Mouse (Mus musculus) limb, embryonic 12.5 days (tissue): Measurements from ENCODE around the gene Gucy1b1. TPM values are rescaled to one million over a fixed set of nuclear protein-coding genes. Genes with fewer than 3 reads are reported as not detected.

Source experiments
- ATAC-seq: fragments of 200-750 bp; cut with Nextera tagmentation; 2 replicates; pipeline ENCODE4 v1.8.0; 2017; ENCODE audit warnings: low read depth, moderate TSS enrichment; ENCODE audit not compliant: insufficient number of reproducible peaks, insufficient read depth, low FRiP score, low TSS enrichment
- H3K27ac ChIP-seq: fragments of 300-500 bp; sonication (generic); 2 replicates; pipeline ENCODE4 v1.5.1; 2016; ENCODE audit warnings: mild to moderate bottlenecking, moderate library complexity
- H3K27me3 ChIP-seq: fragments of 300-500 bp; sonication (generic); 2 replicates; pipeline ENCODE4 v1.6.1; 2016; ENCODE audit warnings: mild to moderate bottlenecking, moderate library complexity
- H3K36me3 ChIP-seq: fragments of 300-500 bp; sonication (generic); 2 replicates; pipeline ENCODE4 v1.6.1; 2016; ENCODE audit warnings: mild to moderate bottlenecking, moderate library complexity
- H3K4me1 ChIP-seq: fragments of 300-500 bp; sonication (generic); replicated peaks from 2 replicates; pipeline ENCODE4 v1.6.1; 2016
- H3K4me2 ChIP-seq: fragments of 300-500 bp; sonication (generic); 2 replicates; pipeline ENCODE4 v1.6.1; 2016; ENCODE audit warnings: mild to moderate bottlenecking, moderate library complexity
- H3K4me3 ChIP-seq: fragments of 300-500 bp; sonication (generic); replicated peaks from 2 replicates; pipeline ENCODE4 v1.5.1; 2016; ENCODE audit warnings: mild to moderate bottlenecking
- H3K9ac ChIP-seq: fragments of 300-500 bp; sonication (generic); replicated peaks from 2 replicates; pipeline ENCODE4 v1.6.1; 2016; ENCODE audit warnings: mild to moderate bottlenecking, moderate library complexity
- H3K9me3 ChIP-seq: fragments of 300-500 bp; sonication (generic); 2 replicates; pipeline ENCODE4 v1.6.1; 2016; ENCODE audit warnings: mild to moderate bottlenecking, moderate library complexity
- WGBS: fragments of 180-500 bp; shearing (Covaris S2); methylation state at CpG from one replicate; pipeline ENCODE4 v1.1.7; 2016; 5-methylcytosine and 5-hydroxymethylcytosine counted together
- polyA plus RNA-seq: library from polyadenylated mRNA; unstranded; fragments of >200 nt; fragmentation: Nextera tagmentation; extraction: Ambion mirVana; gene quantifications from 2 replicates; pipeline ENCODE4 v1.2.1, GENCODE M21; 2016

The Gucy1b1 gene
- polyA plus RNA-seq, 1 experiment from 2014 or later: 4.1 TPM

GRCm38 (mm10) chr3:82030008-82030748 is 44.3 kb downstream of the Gucy1b1 start:
- no peaks in the 10 kb centered on the region for H3K4me1 ChIP-seq
- no peak for ATAC-seq
- H3K27ac ChIP-seq: no peak overlapping the region
- no peak overlapping the region for H3K4me2 ChIP-seq
- H3K4me3 ChIP-seq: no peak overlapping the region
- no peaks in the 10 kb centered on the region for H3K36me3 ChIP-seq
- no peak overlapping the region for H3K9ac ChIP-seq
- H3K27me3 ChIP-seq: 0 out of 2 replicates have a peak, but pooled peaks cover 3% of the 10 kb centered on the region
- H3K9me3 ChIP-seq: no peaks in the 10 kb centered on the region
- WGBS: 74% methylated on average over 1 of the region's 1 CpGs

GRCm38 (mm10) chr3:82029229-82029628 is 45.3 kb downstream of the Gucy1b1 start:
- H3K4me1 ChIP-seq: no peaks in the 10 kb centered on the region
- H3K36me3 ChIP-seq: no peaks in the 10 kb centered on the region
- H3K4me3 ChIP-seq: no peak overlapping the region
- no peak overlapping the region for H3K9ac ChIP-seq
- H3K4me2 ChIP-seq: no peak overlapping the region
- no peaks in the 10 kb centered on the region for H3K9me3 ChIP-seq
- H3K27me3 ChIP-seq: 0 out of 2 replicates have a peak, but pooled peaks cover 3% of the 10 kb centered on the region
- 4% methylated on average over 3 of the region's 3 CpGs for WGBS
- H3K27ac ChIP-seq: no peak overlapping the region
- no peak for ATAC-seq

GRCm38 (mm10) chr3:82027286-82027685 is 47.2 kb downstream of the Gucy1b1 start:
- H3K4me1 ChIP-seq: no peaks in the 10 kb centered on the region
- no peaks in the 10 kb centered on the region for H3K36me3 ChIP-seq
- H3K4me3 ChIP-seq: no peak overlapping the region
- WGBS: 80% methylated on average over 1 of the region's 1 CpGs
- H3K9me3 ChIP-seq: no peaks in the 10 kb centered on the region
- no peak overlapping the region for H3K27ac ChIP-seq
- 0 out of 2 replicates have a peak, but pooled peaks cover 3% of the 10 kb centered on the region for H3K27me3 ChIP-seq
- no peak for ATAC-seq
- H3K9ac ChIP-seq: no peak overlapping the region
- no peak overlapping the region for H3K4me2 ChIP-seq

GRCm38 (mm10) chr3:82023065-82023464 is 51.4 kb downstream of the Gucy1b1 start:
- no peak overlapping the region for H3K9ac ChIP-seq
- H3K27me3 ChIP-seq: no peaks in the 10 kb centered on the region
- H3K36me3 ChIP-seq: no peaks in the 10 kb centered on the region
- no peak for ATAC-seq
- no peak overlapping the region for H3K27ac ChIP-seq
- no peak overlapping the region for H3K4me3 ChIP-seq
- H3K4me2 ChIP-seq: no peak overlapping the region
- H3K9me3 ChIP-seq: no peaks in the 10 kb centered on the region
- H3K4me1 ChIP-seq: no peaks in the 10 kb centered on the region
- whole genome bisulfite sequencing: 85% methylated on average over 3 of the region's 3 CpGs

GRCm38 (mm10) chr3:82022421-82022920 is 52.0 kb downstream of the Gucy1b1 start:
- H3K4me1 ChIP-seq: no peaks in the 10 kb centered on the region
- no peak for ATAC-seq
- 90% methylated on average over 8 of the region's 8 CpGs for WGBS
- H3K9ac ChIP-seq: no peak overlapping the region
- no peaks in the 10 kb centered on the region for H3K9me3 ChIP-seq
- no peak overlapping the region for H3K4me3 ChIP-seq
- no peaks in the 10 kb centered on the region for H3K27me3 ChIP-seq
- no peaks in the 10 kb centered on the region for H3K36me3 ChIP-seq
- no peak overlapping the region for H3K27ac ChIP-seq
- no peak overlapping the region for H3K4me2 ChIP-seq

GRCm38 (mm10) chr3:82014148-82014703 is 60.3 kb downstream of the Gucy1b1 start:
- 87% methylated on average over 7 of the region's 7 CpGs for WGBS

GRCm38 (mm10) chr3:82007002-82007401 is 67.5 kb downstream of the Gucy1b1 start:
- no peak for ATAC-seq
- Histone ChIP-seq H3K4me2 (no peak overlapping the region), H3K4me1 (no peaks in the 10 kb centered on the region), H3K27ac (no peak overlapping the region), H3K36me3 (no peaks in the 10 kb centered on the region), H3K27me3 (no peaks in the 10 kb centered on the region), H3K4me3 (no peak overlapping the region), H3K9me3 (no peaks in the 10 kb centered on the region), H3K9ac (no peak overlapping the region)
- WGBS: 87% methylated on average over 1 of the region's 1 CpGs

More at GRCm38 (mm10) chr3:82014148-82014703, 60.3 kb downstream of the Gucy1b1 start:
- Histone ChIP-seq H3K36me3 (no peaks in the 10 kb centered on the region), H3K9me3 (no peaks in the 10 kb centered on the region), H3K4me3 (no peak overlapping the region), H3K27me3 (no peaks in the 10 kb centered on the region), H3K4me1 (no peaks in the 10 kb centered on the region), H3K27ac (no peak overlapping the region), H3K4me2 (no peak overlapping the region), H3K9ac (no peak overlapping the region)
- ATAC-seq: no peak

- no peak overlapping the region for H3K4me2 ChIP-seq
- no peaks in the 10 kb centered on the region for H3K36me3 ChIP-seq
- no peak overlapping the region for H3K27ac ChIP-seq
- no peak overlapping the region for H3K4me3 ChIP-seq
- H3K9me3 ChIP-seq: no peaks in the 10 kb centered on the region
- ATAC-seq: no peak
- H3K4me1 ChIP-seq: no peaks in the 10 kb centered on the region
- no peaks in the 10 kb centered on the region for H3K27me3 ChIP-seq
- H3K9ac ChIP-seq: no peak overlapping the region
- WGBS: 7% methylated on average over 1 of the region's 1 CpGs
Observed at GRCm38 (mm10) chr3:81995988-81996387, 78.5 kb downstream of the Gucy1b1 start.

GRCm38 (mm10) chr3:81995371-81995770 is 79.1 kb downstream of the Gucy1b1 start:
- H3K4me1 ChIP-seq: no peaks in the 10 kb centered on the region
- no peak overlapping the region for H3K27ac ChIP-seq
- no peaks in the 10 kb centered on the region for H3K36me3 ChIP-seq
- no peak overlapping the region for H3K9ac ChIP-seq
- no peaks in the 10 kb centered on the region for H3K9me3 ChIP-seq
- H3K4me3 ChIP-seq: no peak overlapping the region
- 40% methylated on average over 4 of the region's 4 CpGs for WGBS
- H3K27me3 ChIP-seq: no peaks in the 10 kb centered on the region
- no peak for ATAC-seq
- H3K4me2 ChIP-seq: no peak overlapping the region

GRCm38 (mm10) chr3:81990531-81990930 is 84.0 kb downstream of the Gucy1b1 start:
- WGBS: 70% methylated on average over 3 of the region's 3 CpGs
- Histone ChIP-seq H3K36me3 (no peaks in the 10 kb centered on the region), H3K9ac (no peak overlapping the region), H3K4me2 (no peak overlapping the region), H3K4me3 (no peak overlapping the region), H3K9me3 (no peaks in the 10 kb centered on the region), H3K4me1 (no peaks in the 10 kb centered on the region), H3K27ac (no peak overlapping the region), H3K27me3 (no peaks in the 10 kb centered on the region)
- no peak for ATAC-seq

- WGBS: 45% methylated on average over 2 of the region's 2 CpGs
- H3K27me3 ChIP-seq: no peaks in the 10 kb centered on the region
- H3K4me3 ChIP-seq: no peak overlapping the region
- H3K4me2 ChIP-seq: no peak overlapping the region
- no peaks in the 10 kb centered on the region for H3K9me3 ChIP-seq
- H3K36me3 ChIP-seq: no peaks in the 10 kb centered on the region
- H3K4me1 ChIP-seq: no peaks in the 10 kb centered on the region
- ATAC-seq: no peak
- no peak overlapping the region for H3K27ac ChIP-seq
- H3K9ac ChIP-seq: no peak overlapping the region
Observed at GRCm38 (mm10) chr3:81989692-81990141, 84.8 kb downstream of the Gucy1b1 start.
